In genomic region chr7:64716286-64716685, GRCm38 (mm10) we compare ENCODE assay signal across 21 mouse cellular contexts.
"Had no signal": no experiment of that assay in that cellular context is flagged by ENCODE, and none has a peak within 500 bp of the region (broad histone marks: within the 10 kb centered on the region; RNA-seq: fewer than 3 reads in every experiment).

No protein-coding gene starts in this region.

- H3K27ac ChIP-seq: lung, embryonic 15.5 days; macrophage; midbrain, embryonic 13.5 days; midbrain, embryonic 15.5 days; neural tube, embryonic 13.5 days; neural tube, embryonic 15.5 days had no signal

- H3K4me3 ChIP-seq: lung, embryonic 15.5 days; megakaryocyte, embryonic 14.5 days; midbrain, embryonic 13.5 days; midbrain, embryonic 15.5 days; myocyte; neural tube, embryonic 13.5 days; neural tube, embryonic 15.5 days had no signal

- H3K9ac ChIP-seq: lung, embryonic 15.5 days; midbrain, embryonic 13.5 days; midbrain, embryonic 15.5 days; neural tube, embryonic 13.5 days; neural tube, embryonic 15.5 days had no signal

- H3K36me3 ChIP-seq: lung, embryonic 15.5 days had no signal

- DNase-seq: lung, adult 2 months; lung, postnatal 14 days; lung, postnatal 36 days; retina, postnatal 1 day; right cerebral cortex, adult 18-20 months; right cerebral cortex, postnatal 25 days; right cerebral cortex, postnatal 4 days; spleen, adult 18-20 months; thymus, adult 18-20 months; thymus, postnatal 14 days; thymus, postnatal 36 days had no signal

- H3K9me3 ChIP-seq: lung, embryonic 15.5 days; midbrain, embryonic 13.5 days; midbrain, embryonic 15.5 days; neural tube, embryonic 13.5 days; neural tube, embryonic 15.5 days had no signal

- H3K27me3 ChIP-seq: lung, embryonic 15.5 days; megakaryocyte, embryonic 14.5 days; midbrain, embryonic 13.5 days; midbrain, embryonic 15.5 days; neural tube, embryonic 13.5 days; neural tube, embryonic 15.5 days had no signal

- ATAC-seq: lung, postnatal 0 days; midbrain, embryonic 13.5 days; midbrain, embryonic 15.5 days had no signal

- H3K4me1 ChIP-seq: lung, embryonic 15.5 days; megakaryocyte, embryonic 14.5 days; midbrain, embryonic 13.5 days; midbrain, embryonic 15.5 days; neural tube, embryonic 13.5 days; neural tube, embryonic 15.5 days had no signal

- H3K4me2 ChIP-seq: lung, embryonic 15.5 days; midbrain, embryonic 11.5 days; midbrain, embryonic 13.5 days; midbrain, embryonic 15.5 days; neural tube, embryonic 13.5 days; neural tube, embryonic 15.5 days had no signal
